Comparison of ENCODE assay signal across 25 mouse cellular contexts in genomic region chr11:121720752-121721151, GRCm38 (mm10).
"Had no signal": no experiment of that assay in that cellular context is flagged by ENCODE, and none has a peak within 500 bp of the region (broad histone marks: within the 10 kb centered on the region; RNA-seq: fewer than 3 reads in every experiment).

No protein-coding gene starts in this region.

- DNase-seq: gastrocnemius, adult 2 months; gastrocnemius, postnatal 10 days; gastrocnemius, postnatal 25 days; heart, adult 18-20 months; heart, postnatal 10 days; heart, postnatal 4 days; kidney, adult 18-20 months; kidney, adult 8-10 months; kidney, postnatal 10 days; kidney, postnatal 25 days; kidney, postnatal 4 days; liver had no signal

- H3K9me3 ChIP-seq: heart, embryonic 10.5 days; heart, embryonic 12.5 days; hindbrain, embryonic 10.5 days; hindbrain, embryonic 12.5 days; intestine, embryonic 15.5 days; limb, embryonic 10.5 days; limb, embryonic 12.5 days had no signal

- H3K9ac ChIP-seq: heart, embryonic 12.5 days; hindbrain, embryonic 12.5 days; hindbrain, embryonic 14.5 days; intestine, embryonic 15.5 days; limb, embryonic 12.5 days had no signal

- H3K4me1 ChIP-seq: heart, embryonic 10.5 days; heart, embryonic 12.5 days; hindbrain, embryonic 10.5 days; hindbrain, embryonic 12.5 days; limb, embryonic 10.5 days; limb, embryonic 12.5 days had no signal

- H3K4me3 ChIP-seq: gastrocnemius, adult 2 months; heart, embryonic 10.5 days; heart, embryonic 12.5 days; hindbrain, embryonic 10.5 days; hindbrain, embryonic 12.5 days; intestine, embryonic 15.5 days; layer of hippocampus, adult 2 months; left cerebral cortex, adult 2 months; limb, embryonic 10.5 days; limb, embryonic 12.5 days had no signal

- H3K27ac ChIP-seq: gastrocnemius, adult 2 months; heart, embryonic 10.5 days; hindbrain, embryonic 10.5 days; hindbrain, embryonic 12.5 days; hindbrain, embryonic 14.5 days; intestine, embryonic 15.5 days; layer of hippocampus, adult 2 months; left cerebral cortex, adult 2 months; limb, embryonic 10.5 days; limb, embryonic 12.5 days had no signal

- H3K4me2 ChIP-seq: heart, embryonic 12.5 days; hindbrain, embryonic 12.5 days; hindbrain, embryonic 14.5 days; intestine, embryonic 15.5 days; limb, embryonic 12.5 days had no signal

- H3K36me3 ChIP-seq: hindbrain, embryonic 10.5 days; hindbrain, embryonic 12.5 days; intestine, embryonic 15.5 days; limb, embryonic 10.5 days had no signal

- H3K27me3 ChIP-seq: heart, embryonic 12.5 days; hindbrain, embryonic 12.5 days; intestine, embryonic 15.5 days; limb, embryonic 12.5 days had no signal

- ATAC-seq: hindbrain, embryonic 16.5 days; inflammation-experienced regulatory T-cells, adult 6 months; intestine, embryonic 15.5 days; intestine, postnatal 0 days had no signal
